Mouse (Mus musculus) kidney, adult 18-20 months (tissue): ENCODE data around the gene Igf2.
A peak's percentile ranks its signal among the peaks of the same experiment; 100 is the strongest.

Source experiments
- DNase-seq: peaks from one replicate; pipeline ENCODE4 v3.0.0; 2021

Gene Igf2

DNA sequence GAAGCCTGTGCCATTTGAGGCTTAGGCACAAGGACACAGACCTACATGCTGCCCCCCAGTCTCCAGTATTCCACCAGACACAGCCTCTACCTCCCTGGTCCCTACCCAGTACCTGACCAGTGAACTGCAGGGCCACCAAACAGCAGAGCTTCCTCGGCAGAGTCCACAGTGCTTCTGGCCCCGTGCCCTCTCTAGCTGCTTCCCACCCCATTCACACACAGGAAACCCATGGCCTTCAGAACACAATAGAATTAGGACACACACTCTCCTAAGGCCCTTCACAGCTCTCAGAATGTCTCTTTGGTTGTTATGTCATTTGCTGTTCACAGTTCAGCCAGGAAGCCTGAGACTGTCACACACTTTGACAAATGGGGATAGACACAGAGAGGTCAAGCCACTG, at the start of gene Igf2:
TSS of gene Igf2 (minus strand) at position 158 of the 400 bp plus-strand sequence.
- DNase-seq: no peak

GRCm38 (mm10) chr7:142714783-142715498, 48.3 kb upstream of the Igf2 start:
- peak; percentile 31 for DNase-seq

- DNase-seq: no peak
Measured at GRCm38 (mm10) chr7:142706873-142707272, 40.3 kb upstream of the Igf2 start.

DNA sequence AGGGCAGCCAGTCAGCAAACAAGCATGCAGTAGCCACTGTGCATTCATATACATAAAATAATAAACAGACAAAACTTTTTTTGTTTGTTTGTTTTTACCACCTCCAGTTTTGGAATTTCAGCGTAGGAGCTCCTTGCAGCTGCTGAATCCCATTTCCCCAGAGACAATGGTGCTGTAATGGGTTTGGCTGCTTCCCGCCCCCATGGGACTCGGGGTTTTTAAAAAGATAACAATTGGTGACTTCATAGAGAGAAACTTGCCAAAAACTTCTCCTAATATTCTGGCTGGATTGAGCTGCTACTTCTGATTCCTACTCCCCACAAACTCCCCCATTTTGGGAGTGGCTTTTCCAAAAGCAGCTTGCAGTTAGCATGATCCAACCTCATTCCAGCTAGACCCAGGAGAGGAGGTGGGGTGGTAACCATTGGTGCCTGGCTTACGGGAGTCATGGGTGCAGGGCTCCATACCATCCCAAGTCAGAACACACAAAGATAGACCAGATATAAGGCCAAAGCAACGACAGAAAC, 32.8 kb upstream of the Igf2 start:
- no peak for DNase-seq

DNA sequence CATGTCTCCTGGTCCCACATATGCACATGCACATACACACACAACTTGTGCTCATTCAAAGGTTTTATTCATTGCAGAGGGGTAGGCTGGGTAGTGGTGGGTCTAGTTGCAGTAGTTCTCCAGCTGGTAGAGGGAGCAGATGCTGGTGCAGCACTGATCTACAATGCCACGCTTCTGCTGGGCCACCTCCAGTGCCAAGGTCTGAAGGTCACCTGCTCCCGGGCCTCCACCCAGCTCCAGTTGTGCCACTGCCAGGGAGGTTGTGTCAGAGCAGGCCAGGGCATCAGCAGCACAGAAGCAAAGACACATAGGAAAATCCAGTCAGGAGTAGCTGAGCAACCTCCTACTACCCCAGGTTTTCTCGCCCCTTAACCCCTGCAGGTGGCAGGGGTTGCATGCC, 12.0 kb upstream of the Igf2 start:
- peak; percentile 50 for DNase-seq

DNA sequence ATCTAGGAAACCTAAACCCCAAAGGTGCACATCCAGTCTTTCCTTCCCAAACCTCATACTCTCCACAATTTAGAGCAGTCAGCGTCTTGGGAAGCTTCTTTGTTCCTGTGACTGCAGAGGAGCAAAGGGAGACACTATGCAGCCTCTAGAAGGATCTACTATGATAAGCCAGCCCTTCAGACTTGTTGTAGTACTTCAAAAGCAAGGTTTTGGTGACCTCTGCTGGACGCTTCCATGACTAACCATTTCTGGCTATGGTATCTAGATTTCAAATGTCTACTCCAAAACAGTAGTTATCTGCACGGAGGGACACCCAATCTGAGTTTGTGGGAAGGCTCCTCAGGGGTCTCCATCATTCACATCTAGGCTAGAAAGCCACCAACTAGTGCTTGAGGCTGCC, 9.0 kb upstream of the Igf2 start:
- peak; percentile 52 for DNase-seq

DNA sequence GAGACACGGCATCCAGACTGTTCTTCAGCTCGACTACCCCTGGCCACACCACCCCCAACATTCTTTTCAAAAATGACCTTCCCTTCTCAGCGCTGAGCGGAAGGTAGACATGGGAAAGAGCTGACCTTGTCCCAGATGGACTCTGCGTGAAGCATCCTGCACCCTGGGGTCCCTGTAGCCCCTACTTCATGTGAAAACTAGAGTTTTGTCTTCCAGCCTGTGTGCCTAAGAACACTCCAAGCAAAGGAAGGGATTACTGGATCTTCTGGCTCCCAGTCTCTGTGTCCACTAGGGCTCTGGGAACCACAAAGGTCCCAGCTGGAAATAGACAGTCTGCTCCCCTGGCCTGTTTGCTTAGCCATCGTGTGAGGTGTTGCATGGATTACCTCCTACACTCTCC, 8.5 kb upstream of the Igf2 start:
- no peak for DNase-seq

- peak; percentile 51 for DNase-seq
Measured at GRCm38 (mm10) chr7:142672120-142672519, 5.5 kb upstream of the Igf2 start.

- DNase-seq: no peak
Measured at GRCm38 (mm10) chr7:142671067-142671466, 4.5 kb upstream of the Igf2 start.

- no peak for DNase-seq
Measured at GRCm38 (mm10) chr7:142669751-142670625, 3.4 kb upstream of the Igf2 start, which contains the start of gene Gm49394. Gene Gm49394, minus strand, starts transcription at chr7:142669942.

DNA sequence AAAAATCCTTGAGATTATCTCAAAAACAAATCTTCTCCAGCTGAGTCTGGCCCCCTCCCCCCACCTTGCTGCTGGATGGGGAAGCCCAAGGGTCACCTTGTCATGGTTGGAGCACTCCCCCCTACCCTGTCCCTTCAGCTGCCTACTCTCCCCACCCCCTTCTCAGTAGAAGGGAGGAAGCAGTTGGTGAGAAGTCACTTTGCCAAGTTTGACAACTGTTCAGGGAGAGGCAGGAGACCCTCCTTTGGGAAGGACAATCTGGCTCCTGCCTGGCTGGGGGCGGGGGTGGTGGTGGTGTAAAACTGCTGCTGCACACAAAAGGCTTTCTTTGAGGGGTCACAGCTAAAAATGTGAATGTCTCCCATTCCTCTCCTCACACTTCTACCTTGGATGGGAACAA, 1.7 kb upstream of the Igf2 start:
- no peak for DNase-seq

- DNase-seq: no peak
Measured at GRCm38 (mm10) chr7:142667521-142667920, 905 bp upstream of the Igf2 start.

DNA sequence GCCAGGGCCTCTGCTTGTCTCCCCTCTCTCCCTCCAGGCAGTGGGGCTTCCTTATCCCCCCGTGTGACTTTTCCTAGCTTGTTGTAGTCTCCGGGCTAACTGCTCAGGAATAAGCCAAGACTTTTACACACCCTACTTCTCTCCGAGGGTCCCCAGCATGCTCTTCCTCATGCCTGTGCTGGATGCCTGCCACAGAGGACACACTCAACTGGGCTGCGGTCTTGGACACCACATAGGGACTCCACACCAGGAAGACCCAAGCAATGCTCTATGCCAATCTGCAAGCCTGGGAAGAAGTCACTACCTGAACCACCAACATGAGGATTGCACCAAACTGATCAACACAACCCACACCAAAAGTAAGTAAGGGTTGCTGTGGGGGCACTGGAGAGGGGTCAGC, 507 bp downstream of the Igf2 start:
- DNase-seq: no peak

DNA sequence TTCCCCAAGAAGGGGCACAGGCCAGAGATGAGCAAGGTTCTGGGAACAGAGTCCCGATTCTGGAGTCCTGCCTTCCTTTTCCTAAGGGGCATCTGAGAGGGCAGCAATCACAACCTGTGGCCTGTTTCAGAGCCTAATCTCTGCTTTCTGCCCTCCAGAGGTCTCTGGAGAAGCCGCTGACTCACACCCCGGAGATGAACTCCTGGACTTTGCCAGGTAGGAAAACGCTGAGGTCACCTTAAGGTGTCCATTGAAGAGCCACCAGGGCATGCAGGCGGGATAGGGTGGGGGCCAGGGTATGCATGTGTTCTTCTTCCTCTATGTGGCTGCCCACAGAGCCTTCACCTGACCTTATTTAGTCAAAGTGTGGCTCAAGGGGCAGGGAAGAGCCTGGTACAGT, 1.3 kb downstream of the Igf2 start:
- no peak for DNase-seq

DNA sequence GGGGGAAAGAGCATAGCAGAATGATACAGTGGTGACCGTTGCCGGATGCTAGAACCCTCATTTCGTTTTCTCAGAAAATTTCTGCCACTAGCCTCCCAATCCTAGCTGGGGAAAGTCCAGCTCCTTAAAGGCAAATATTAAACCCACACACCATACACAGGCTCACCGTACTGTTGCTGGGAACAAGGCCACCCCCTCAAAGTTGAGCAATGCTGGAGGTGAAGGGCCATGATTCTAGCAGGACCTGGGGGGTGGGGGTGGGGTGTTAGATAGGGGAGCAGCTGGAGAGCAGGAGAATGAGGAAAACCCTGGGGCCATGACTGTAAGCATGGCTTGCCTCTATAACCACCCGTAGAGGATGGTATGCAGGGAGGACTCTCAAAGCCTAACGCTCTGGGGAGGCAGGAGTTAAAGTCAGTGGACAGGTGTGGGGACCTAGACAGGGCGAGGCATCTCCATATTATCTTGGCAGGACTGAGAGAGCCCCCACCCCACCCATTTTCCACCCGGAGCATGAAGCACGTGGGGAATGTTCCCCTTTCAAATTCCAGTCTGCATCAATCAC, 2.1 kb downstream of the Igf2 start:
- DNase-seq: no peak

- DNase-seq: no peak
Measured at GRCm38 (mm10) chr7:142663931-142664421, 2.6 kb downstream of the Igf2 start.

DNA sequence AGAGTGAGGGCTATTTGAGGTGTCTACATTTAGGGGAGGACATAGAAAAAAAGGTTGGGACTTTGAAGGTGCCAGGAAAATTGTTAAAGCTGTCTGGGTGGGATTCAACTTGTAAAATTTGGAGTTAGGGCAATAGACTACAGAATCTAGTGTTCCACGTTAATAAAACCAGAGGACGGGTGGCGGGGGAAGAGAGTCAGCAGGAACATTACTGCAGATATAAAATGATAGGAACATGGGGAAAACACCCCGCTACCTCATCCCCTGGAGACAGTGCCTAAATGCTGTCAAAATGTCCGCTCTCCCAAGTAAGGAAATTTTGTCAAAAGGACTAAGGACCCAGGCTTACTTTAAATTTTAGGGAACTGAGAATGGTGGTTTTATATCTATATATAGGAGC, 3.5 kb downstream of the Igf2 start:
- DNase-seq: no peak

- no peak for DNase-seq
Measured at GRCm38 (mm10) chr7:142661811-142662210, 4.8 kb downstream of the Igf2 start.

GRCm38 (mm10) chr7:142661046-142661445, 5.6 kb downstream of the Igf2 start:
- DNase-seq: no peak

GRCm38 (mm10) chr7:142660651-142660945, 6.0 kb downstream of the Igf2 start:
- DNase-seq: no peak

GRCm38 (mm10) chr7:142659767-142660650, 6.6 kb downstream of the Igf2 start:
- no peak for DNase-seq

DNA sequence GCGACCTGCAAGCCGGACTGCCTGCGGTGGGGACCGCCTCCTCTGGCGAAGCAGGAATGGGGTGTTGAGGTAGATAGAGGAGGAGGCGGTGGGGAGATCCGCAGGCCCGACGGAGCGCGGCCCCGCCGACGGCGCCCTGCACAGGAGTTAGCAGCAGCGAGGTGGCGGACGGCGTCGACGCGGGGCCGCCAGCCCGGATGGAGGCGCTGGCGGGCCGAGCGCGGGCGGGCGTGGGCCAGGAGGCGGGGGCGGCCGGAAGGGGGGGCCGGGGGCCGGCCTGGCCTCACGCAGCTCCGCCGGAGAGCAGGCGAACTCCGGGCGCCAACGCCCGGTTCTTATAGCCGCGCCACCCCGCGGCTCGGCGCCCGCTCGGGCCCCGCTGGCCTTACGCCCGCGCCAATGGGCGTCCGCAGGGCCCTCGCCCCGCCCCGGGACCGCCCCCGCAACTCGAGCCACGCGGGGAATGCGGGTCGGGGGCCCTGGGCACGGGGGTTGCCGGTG, 7.4 kb downstream of the Igf2 start:
- no peak for DNase-seq
